Mouse (Mus musculus) right cerebral cortex, postnatal 10 days (tissue): ENCODE data around the gene Fank1.

Experiments used
- DNase-seq, 2 experiments: peaks; one replicate each; pipeline ENCODE4 v3.0.0; 2021; ENCODE audit warnings: low spot score in 2 of 2

The Fank1 gene

DNA sequence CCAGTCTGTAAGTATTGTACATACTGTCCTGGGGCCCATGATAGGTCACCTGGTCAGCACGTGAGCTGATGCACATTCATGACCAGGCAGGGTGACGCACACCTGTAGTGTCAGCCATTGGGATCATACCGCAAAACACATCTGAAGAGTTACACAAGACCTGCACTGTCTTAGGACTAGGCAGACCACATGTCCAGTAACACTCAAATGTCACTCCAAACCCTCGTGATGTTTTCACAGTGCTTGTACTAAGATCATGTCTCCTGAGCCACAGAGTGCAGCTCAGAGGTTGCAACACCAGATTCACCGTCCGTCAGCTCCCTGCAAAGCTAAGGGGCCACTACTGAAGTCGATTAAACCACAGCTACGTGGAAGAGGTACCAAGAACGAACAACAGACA is 114.6 kb downstream of the Fank1 start:
- DNase-seq = no peak

DNA sequence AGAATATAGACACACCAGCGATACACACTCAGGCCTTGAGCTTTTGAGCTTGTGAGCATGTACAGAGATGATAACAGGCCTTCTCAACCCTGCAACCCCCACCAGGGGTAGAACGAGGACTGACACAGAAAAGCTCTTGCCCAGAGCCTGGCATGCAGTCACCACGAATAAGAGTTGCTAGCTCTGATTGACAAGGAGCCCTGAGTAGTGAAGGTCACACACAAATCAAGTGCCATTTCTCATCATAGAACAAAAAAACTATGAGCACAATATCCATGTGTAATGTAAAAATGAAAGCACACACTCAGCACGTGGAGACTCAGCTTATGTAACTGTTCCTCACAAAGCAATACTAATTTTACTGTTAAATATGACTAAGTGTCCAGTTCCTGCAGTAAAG is 115.1 kb downstream of the Fank1 start:
- DNase-seq = no peak

DNA sequence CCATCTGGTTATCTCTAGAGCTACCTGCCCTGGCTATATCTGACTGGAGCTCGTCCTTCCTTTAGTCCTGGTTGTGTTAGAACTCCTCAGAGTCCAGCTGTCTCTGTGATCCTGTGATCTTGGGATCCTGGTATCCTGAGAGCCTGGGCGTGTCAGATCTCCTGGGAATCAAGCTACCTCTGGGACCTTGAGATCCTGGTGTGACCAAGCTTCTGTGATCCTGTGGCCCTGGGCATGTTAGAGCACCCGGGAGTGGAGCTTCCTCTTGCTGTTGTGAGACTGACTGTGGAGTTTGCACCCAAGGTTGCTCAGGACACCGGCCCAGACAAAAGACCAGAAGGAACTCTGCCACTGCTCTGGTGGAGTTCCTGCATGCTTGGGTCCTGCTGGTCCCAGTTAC is 122.7 kb downstream of the Fank1 start:
- no peak for DNase-seq

DNA sequence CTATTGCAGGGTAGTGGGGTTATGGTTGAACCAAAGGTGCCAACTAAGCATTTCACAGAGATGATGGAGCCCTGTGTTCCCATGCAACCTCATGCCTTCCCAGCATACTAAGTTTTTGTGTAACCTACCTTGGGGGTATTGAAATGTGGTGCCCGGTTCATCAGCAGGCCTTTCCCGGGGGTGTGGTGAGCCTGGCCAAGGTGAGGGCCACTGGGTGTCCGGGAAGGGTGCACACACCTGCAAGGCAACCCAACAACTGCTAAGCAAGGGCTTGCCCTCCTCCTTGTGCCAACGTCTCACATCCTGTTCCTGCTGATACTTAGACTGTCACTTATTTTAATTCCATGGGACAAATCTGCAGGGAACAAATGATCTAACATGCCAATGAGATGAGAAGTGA is 132.3 kb downstream of the Fank1 start:
- DNase-seq = no peak

DNA sequence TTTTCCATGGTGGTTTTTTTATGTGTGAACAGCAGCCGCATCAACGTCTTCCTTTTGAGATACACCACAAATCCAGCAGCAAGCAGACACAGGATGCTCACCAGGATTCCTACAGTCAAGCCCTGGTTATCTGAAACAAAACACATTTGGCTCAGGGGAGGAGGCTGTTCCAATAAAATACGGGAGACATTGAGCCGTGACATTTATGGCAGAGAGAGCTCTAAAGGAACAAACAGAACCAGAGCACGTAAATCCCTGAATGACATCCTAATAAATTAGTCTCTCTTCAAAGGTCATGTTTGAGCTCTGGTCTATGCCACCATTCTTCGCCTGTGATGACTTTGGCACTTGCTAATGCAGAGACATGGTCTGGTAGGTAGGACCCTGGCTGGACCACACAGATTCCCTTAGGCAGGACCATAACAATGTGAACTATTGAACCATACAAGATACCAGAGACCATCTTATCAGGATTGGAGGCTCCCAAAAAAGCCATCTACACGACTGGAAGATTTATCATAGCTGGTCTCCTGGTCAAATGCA is 133.2 kb downstream of the Fank1 start:
- no peak for DNase-seq

DNA sequence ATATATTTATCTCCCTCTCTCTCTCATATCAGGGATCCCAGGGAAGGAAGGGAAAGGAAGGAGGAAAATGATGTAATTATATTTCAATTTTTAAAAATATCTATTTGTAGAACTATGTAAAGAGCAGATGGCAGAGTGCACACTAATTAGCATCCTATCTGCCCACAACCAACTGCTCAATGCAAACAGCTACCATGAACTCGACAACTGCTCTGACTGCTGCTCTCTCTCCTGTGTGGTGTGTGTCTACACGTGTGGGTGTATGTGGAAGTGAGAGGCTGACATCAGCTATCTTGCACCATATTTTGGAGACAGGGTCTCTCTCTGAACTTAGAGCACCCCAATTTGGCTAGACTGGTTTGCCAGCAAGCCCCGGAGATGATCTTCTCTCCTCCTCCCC is 135.2 kb downstream of the Fank1 start:
- DNase-seq = peak; percentile 39 to 80

DNA sequence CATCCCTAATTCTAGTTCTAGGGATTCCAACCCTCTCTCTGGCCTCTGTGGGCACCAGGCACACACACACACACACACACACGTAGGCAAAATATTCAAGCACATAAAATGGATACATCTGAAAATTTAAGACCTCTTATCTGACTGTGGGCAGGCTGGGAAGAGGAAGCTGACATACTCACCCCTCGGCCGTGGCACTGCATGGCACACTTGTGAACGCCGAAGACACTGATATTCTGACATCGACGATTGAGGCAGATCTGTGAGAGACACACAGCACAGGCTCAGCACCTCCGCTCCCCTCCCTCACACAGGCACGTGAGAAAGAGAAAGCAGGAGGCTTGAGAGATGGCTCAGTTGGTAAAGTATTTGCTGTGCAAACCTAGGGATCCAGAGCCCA is 139.6 kb downstream of the Fank1 start:
- DNase-seq = no peak

DNA sequence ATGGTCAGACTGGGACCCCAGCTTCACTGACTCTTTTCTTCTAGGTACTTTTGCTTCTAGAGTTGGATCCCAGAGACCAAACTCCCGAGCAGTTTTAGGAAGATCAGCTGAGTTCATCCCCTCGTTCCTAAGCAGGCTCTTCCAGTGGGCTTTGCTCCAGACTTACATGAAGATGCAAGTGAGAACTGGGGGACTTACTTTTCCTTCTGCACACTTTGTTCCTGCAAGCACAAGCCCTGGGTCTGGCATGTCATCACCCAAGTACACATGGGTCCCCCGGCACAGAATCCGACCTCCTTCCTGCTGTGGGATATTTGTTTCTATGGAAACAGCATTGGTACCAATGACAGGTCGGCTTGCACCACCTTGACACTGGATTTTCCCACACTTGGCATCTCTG is 142.6 kb downstream of the Fank1 start:
- no peak for DNase-seq

DNA sequence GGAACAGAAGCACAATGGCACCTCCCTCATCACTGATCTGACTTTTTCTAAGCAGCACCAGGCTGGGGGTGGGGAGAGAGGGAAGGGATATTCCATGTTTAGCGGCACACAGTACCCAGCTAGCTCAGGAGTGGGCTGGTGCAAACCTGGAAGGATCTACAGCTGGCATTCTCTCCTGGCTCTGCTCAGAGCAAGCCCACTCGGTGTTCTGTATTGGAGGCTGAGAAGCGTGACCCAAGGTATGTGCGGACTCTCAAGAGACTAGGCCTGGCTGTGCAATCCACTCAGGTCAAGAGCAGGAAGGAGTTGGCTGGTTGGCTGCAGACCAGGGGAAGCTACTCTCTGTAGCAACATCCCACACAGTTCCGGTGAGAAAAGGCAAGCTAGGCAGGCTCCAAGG is 143.3 kb downstream of the Fank1 start:
- DNase-seq = peak; percentile 43 to 45

DNA sequence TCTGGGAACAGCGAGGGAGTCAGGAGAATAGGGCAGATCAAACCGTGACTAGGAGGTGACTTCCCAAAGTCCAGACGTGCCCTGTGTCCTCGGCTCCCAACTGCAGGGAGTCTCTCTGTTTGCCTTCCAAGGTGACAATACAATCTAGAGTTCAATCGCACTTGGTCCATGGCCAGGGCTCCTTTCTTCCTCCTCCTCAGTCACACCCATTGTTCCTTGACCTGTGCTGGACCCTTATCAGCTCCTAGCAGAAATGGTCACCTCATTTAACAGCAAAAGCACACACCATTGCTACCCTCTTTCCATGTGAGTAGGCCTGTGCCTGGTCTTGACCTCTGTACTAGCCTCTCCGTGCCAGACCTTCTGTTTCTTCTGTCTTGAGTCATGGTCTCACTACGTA is 144.1 kb downstream of the Fank1 start:
- no peak for DNase-seq

DNA sequence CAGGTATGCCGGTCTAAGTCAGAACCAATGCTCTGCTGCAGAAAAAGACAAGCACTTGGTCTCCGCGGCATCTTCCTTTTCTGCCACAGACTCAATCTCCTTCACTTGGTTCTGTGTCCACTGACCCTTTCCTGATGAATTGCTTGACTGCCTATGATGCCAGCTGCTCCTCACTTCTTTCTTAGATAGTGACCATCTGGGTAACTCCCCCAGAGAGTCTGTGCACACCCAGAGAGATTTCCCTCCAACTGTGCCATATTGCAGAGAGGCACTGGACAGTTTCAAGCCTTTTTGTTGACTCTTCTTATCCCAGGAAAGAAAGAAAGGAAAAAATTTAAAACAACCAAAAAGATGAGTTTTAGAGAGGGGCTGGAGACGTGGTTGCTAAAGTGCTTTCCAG is 144.6 kb downstream of the Fank1 start:
- DNase-seq = peak in 1 of 2 experiments; percentile 37

DNA sequence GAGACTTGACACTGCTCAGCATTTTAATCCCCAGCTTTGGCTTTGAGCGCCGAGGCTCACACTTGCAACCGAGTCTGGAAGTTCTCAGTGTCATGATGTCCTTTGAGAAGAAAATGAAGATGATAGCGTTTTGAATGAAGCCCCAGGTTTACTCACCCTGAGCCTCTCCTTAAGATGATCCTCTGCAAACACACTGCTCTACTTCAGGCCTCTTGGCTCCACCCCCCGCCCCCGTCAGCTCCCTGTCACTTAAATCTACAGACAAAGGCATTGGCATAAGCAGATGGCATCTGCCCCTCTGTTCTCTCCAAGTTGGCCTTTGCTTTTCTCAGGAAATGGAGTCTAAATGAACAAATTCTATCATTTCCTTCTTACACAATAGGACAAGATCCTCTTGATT is 147.3 kb downstream of the Fank1 start:
- no peak for DNase-seq

DNA sequence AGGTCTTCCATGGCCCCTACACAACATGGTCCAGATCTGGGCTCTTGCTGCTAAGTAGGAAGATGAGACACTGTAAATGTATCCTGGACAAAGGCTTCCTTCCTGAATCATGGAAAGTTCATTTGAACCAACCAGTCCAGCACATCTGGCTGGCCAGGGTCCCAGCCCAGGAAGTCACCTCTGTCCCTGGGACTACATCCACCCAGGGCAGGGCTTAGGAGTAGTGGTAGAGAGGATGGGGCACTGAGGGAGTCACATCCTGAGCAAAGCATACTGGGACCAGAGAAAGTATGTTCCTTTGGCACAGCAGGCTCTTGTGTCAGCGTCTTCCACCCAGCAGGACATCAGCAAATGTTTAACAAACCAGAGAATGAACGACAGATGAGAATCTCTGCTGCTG is 149.1 kb downstream of the Fank1 start:
- DNase-seq = no peak

DNA sequence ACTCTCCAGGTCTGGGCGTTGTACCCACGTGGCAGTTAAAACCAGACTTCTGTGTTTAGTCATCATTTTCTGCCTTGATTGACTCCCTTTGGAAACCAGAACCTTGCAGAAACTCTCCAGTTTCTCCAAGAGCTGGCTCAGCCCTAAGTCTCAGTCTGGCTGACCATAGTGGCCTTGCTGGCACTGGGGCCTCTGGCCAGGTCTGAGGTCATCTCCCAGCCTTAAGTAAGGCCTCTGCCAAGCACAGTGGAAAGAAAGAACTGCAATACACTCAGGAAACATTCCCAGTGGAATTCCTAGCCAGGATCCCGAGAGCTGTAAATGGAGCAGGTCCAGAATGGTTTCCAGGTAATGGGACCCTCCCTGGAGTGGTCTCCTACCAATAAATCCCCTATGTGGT is 152.3 kb downstream of the Fank1 start:
- no peak for DNase-seq
